Mouse (Mus musculus) megakaryocyte, adult 5-6 weeks (primary cell): ENCODE measurements around the gene Entr1. TPM values are rescaled to one million over a fixed set of nuclear protein-coding genes. Genes with fewer than 3 reads are reported as not detected.
A peak's percentile ranks its signal among the peaks of the same experiment; 100 is the strongest.
"Not testable (repeated sequence)": the region's sequence is repeated elsewhere in the genome, so short reads cannot be mapped to it uniquely, and the experiment has no call there.

Source experiments
- ATAC-seq: 2 replicates; pipeline ENCODE4 v1.8.0; 2016; ENCODE audit warnings: mild to moderate bottlenecking, inconsistent platforms; ENCODE audit not compliant: poor library complexity, severe bottlenecking
- total RNA-seq, 2 experiments: library from RNA; stranded (forward) in 1 of 2; stranded (reverse) in 1 of 2; fragments of 153-499, 151-499 nt in 1 of 2; fragments of 221-1000, 200-1000 nt in 1 of 2; gene quantifications; 2 replicates each; pipeline versions ENCODE4 v1.2.3 to v1.2.4; 2015 to 2017

Entr1 gene
- total RNA-seq, 2 experiments from 2014 or later: 63.4 to 76.5 TPM

- ATAC-seq: peak; percentile 8
Observed at GRCm38 (mm10) chr2:26388682-26389153, 398 bp downstream of the Entr1 start.

GRCm38 (mm10) chr2:26387713-26388112 is 1.4 kb downstream of the Entr1 start:
- no peak for ATAC-seq

- ATAC-seq: not testable (repeated sequence)
Observed at GRCm38 (mm10) chr2:26380871-26381270, 8.2 kb downstream of the Entr1 start.

GRCm38 (mm10) chr2:26380131-26380771 is 8.9 kb downstream of the Entr1 start, which contains the start of gene Snapc4:
Gene Snapc4, minus strand, starts transcription at chr2:26380653.
- peak; percentile 99 for ATAC-seq

- no peak for ATAC-seq
Observed at GRCm38 (mm10) chr2:26372396-26372795, 16.7 kb downstream of the Entr1 start.

- ATAC-seq: no peak
Observed at GRCm38 (mm10) chr2:26368572-26368971, 20.5 kb downstream of the Entr1 start.

GRCm38 (mm10) chr2:26367911-26368310 is 21.2 kb downstream of the Entr1 start:
- ATAC-seq: no peak

- ATAC-seq: no peak
Observed at GRCm38 (mm10) chr2:26364738-26365465, 24.2 kb downstream of the Entr1 start.

- no peak for ATAC-seq
Observed at GRCm38 (mm10) chr2:26363481-26363880, 25.6 kb downstream of the Entr1 start.

GRCm38 (mm10) chr2:26362991-26363390 is 26.1 kb downstream of the Entr1 start:
- ATAC-seq: no peak

GRCm38 (mm10) chr2:26360772-26361171 is 28.3 kb downstream of the Entr1 start, which contains the start of gene Card9:
Gene Card9, minus strand, starts transcription at chr2:26360918.
- peak; percentile 85 for ATAC-seq

- peak; percentile 73 for ATAC-seq
Observed at GRCm38 (mm10) chr2:26359983-26360382, 29.1 kb downstream of the Entr1 start.

- no peak for ATAC-seq
Observed at GRCm38 (mm10) chr2:26358667-26359320, 30.3 kb downstream of the Entr1 start.

GRCm38 (mm10) chr2:26357484-26357883 is 31.6 kb downstream of the Entr1 start:
- no peak for ATAC-seq

- ATAC-seq: no peak
Observed at GRCm38 (mm10) chr2:26356678-26357077, 32.4 kb downstream of the Entr1 start.

- no peak for ATAC-seq
Observed at GRCm38 (mm10) chr2:26356231-26356630, 32.9 kb downstream of the Entr1 start.

GRCm38 (mm10) chr2:26354401-26354800 is 34.7 kb downstream of the Entr1 start:
- ATAC-seq: no peak

- ATAC-seq: no peak
Observed at GRCm38 (mm10) chr2:26353066-26353980, 35.8 kb downstream of the Entr1 start.

GRCm38 (mm10) chr2:26352291-26352910 is 36.7 kb downstream of the Entr1 start:
- ATAC-seq: peak; percentile 17
